Mouse (Mus musculus): Measurements from ENCODE around the gene Mef2b. TPM values are rescaled to one million over a fixed set of nuclear protein-coding genes. Genes with fewer than 3 reads are reported as not detected.
A peak's percentile ranks its signal among the peaks of the same experiment; 100 is the strongest.

Mef2b gene
- 0.46 and 0.86 TPM in 2 replicates for polyA plus RNA-seq (2016; fragmentation: Nextera tagmentation; extraction: Ambion mirVana)

DNA sequence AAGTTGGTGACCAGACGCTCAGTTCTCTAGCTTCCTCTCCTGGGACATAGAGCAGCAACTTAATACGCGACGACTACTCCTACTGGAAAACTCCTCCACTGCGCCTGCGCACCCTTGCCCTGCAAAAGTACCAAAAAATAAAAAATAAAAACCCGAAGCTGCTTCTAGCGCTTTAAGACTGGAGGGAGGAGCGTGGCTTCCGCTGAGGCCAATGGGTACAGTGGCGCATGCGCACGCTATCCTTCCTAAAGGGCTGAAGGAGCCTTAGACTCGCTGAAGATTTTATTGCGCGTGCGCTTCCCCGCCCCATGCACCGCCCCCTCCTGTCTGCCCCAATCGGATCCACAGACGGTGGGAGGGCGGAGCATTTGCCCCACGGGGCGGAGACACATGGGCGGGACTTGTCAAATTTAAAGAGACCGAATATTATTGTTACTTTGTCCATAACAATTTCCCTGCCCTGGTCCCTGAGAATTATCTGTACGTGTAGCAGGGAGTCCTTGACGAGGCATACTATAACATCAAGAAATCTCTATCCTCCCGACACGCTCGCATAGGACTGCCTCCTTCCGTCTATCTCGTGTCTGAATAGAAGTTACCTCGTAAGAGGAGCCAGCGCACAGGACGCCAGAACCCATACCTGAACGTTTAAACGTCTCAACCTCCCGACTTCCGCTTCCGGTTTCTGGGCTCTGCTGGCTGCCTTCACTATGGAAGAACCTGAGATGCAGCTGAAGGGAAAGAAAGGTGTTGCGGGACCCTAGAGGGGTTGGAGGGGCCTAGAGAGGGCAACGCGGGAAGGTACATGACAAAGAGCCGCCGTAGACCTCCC, at the start of gene Mef2b, which contains the start of the genes Rfxank and Borcs8:
Gene Mef2b (plus strand): TSS at position 686 of the 832 bp plus-strand sequence.
Gene Rfxank (minus strand): TSS at position 129 of the 832 bp plus-strand sequence.
Gene Borcs8 (plus strand): TSS at position 474 of the 832 bp plus-strand sequence.
- peak; percentile 99 for DNase-seq (ENCODE audit: low spot score)
- peak within 1 kb of the TSS; percentile 62 for H3K4me3 ChIP-seq
- no peaks in the 10 kb centered on the region for H3K27me3 ChIP-seq (ENCODE audit: low read depth, poor library complexity, severe bottlenecking)
- WGBS = under 1% methylated on average over 46 of the region's 46 CpGs
- H3K9me3 ChIP-seq (replicated peaks) = no peaks in the 10 kb centered on the region
- H3K4me1 ChIP-seq = peaks cover 25% of the 10 kb centered on the region
- peak within 1 kb of the TSS; percentile 80 for H3K27ac ChIP-seq (replicated peaks)
- peaks cover 54% of the 10 kb centered on the region for H3K36me3 ChIP-seq

DNA sequence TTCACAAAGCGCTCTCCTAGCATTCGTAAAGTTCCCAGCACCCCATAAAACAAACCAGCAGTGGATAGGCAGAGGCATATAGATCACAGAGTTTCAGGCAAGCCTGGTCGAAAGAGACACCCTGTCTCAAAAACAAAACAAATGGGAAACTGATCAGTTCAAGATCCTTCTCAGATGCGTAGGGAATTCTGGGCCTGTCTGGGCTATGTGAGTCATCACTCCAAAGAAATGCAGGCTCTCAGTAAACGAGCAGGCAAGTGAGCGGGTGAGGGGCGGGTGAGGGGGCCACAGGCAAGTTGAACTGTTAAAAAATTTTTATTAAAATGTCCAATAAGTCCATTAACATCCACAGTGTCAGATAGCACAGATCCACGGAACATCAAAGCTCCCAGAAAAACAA, 46.7 kb upstream of the Mef2b start:
- H3K9me3 ChIP-seq (replicated peaks) = no peaks in the 10 kb centered on the region; the same call in 1 of the 2 replicates
- no peak overlapping the region for H3K4me3 ChIP-seq
- peaks cover 31% of the 10 kb centered on the region for H3K36me3 ChIP-seq
- peaks cover 22% of the 10 kb centered on the region for H3K4me1 ChIP-seq
- peaks cover 38% of the 10 kb centered on the region for H3K27me3 ChIP-seq (ENCODE audit: low read depth, poor library complexity, severe bottlenecking)
- no peak overlapping the region for H3K27ac ChIP-seq (replicated peaks)
- DNase-seq (ENCODE audit: low spot score) = no peak
- WGBS = 73% methylated on average over 8 of the region's 8 CpGs

DNA sequence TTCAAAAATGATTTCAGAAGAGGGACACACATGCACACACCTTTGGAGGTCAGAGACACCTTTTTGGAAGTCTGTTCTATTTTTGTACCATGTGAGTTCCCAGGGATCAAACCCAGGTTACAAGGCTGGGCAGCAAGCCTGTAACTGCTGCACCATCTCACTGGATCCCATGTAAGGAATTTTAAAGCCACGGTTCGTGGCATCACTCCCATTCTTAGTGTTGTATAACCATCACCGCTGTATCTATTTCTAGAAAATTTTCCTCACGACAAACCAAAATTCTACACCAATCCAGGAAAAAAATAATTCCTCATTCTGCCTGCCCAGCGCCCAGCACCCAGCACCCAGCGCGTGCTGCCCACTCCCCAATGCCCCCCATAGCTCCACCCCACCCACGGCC, 40.2 kb upstream of the Mef2b start:
- WGBS = 74% methylated on average over 8 of the region's 8 CpGs
- Histone ChIP-seq H3K9me3 (replicated peaks) (no peaks in the 10 kb centered on the region; the same call in 1 of the 2 replicates), H3K27ac (replicated peaks) (no peak overlapping the region), H3K27me3 (ENCODE audit: low read depth, poor library complexity, severe bottlenecking) (no peaks in the 10 kb centered on the region), H3K4me3 (no peak overlapping the region), H3K36me3 (peaks cover 73% of the 10 kb centered on the region), H3K4me1 (no peaks in the 10 kb centered on the region)
- DNase-seq (ENCODE audit: low spot score) = no peak

- Histone ChIP-seq H3K36me3 (peaks cover 68% of the 10 kb centered on the region), H3K9me3 (replicated peaks) (no peaks in the 10 kb centered on the region; the same call in 1 of the 2 replicates), H3K27ac (replicated peaks) (no peak overlapping the region), H3K4me3 (no peak overlapping the region), H3K4me1 (no peaks in the 10 kb centered on the region; the same call in 1 of the 2 replicates), H3K27me3 (ENCODE audit: low read depth, poor library complexity, severe bottlenecking) (no peaks in the 10 kb centered on the region)
- DNase-seq (ENCODE audit: low spot score) = no peak
- 90% methylated on average over 8 of the region's 8 CpGs for WGBS
Measured at GRCm38 (mm10) chr8:70100241-70100640, 39.3 kb upstream of the Mef2b start.

- H3K4me3 ChIP-seq = no peak overlapping the region
- H3K9me3 ChIP-seq (replicated peaks) = no peaks in the 10 kb centered on the region
- H3K27me3 ChIP-seq (ENCODE audit: low read depth, poor library complexity, severe bottlenecking) = peaks cover 11% of the 10 kb centered on the region
- peaks cover 46% of the 10 kb centered on the region for H3K36me3 ChIP-seq
- H3K27ac ChIP-seq (replicated peaks) = no peak overlapping the region
- DNase-seq (ENCODE audit: low spot score) = peak; percentile 24
- H3K4me1 ChIP-seq = no peaks in the 10 kb centered on the region; the same call in 1 of the 2 replicates
- 30% methylated on average over 6 of the region's 6 CpGs for WGBS
Measured at GRCm38 (mm10) chr8:70104506-70104905, 35.0 kb upstream of the Mef2b start.

DNA sequence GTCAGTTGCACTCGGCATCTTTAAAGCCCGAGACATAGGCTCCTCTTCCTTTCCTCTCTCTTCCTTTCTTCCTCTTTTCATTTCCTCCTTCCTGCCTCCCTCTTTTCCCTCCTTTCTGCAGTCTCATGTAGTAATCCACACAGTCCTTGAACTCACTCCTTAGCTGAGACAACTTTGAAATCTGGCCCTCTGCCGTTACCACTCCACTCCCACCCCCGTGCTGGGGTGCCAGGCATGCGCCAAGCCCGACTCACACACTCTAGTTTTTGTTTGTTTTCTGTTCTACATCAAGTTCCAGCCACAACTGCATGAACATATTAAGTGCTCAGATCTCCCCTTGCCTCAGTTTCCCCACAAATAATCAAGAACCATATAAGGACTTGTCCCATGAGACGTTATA, 34.6 kb upstream of the Mef2b start:
- Histone ChIP-seq H3K4me1 (no peaks in the 10 kb centered on the region; the same call in 1 of the 2 replicates), H3K27ac (replicated peaks) (no peak overlapping the region), H3K4me3 (no peak overlapping the region), H3K27me3 (ENCODE audit: low read depth, poor library complexity, severe bottlenecking) (peaks cover 15% of the 10 kb centered on the region), H3K9me3 (replicated peaks) (no peaks in the 10 kb centered on the region), H3K36me3 (peaks cover 46% of the 10 kb centered on the region)
- no peak for DNase-seq (ENCODE audit: low spot score)
- 86% methylated on average over 7 of the region's 7 CpGs for WGBS

- Histone ChIP-seq H3K4me1 (peaks cover 13% of the 10 kb centered on the region), H3K4me3 (no peak overlapping the region), H3K36me3 (peaks cover 57% of the 10 kb centered on the region), H3K27ac (replicated peaks) (no peak overlapping the region), H3K9me3 (replicated peaks) (no peaks in the 10 kb centered on the region), H3K27me3 (ENCODE audit: low read depth, poor library complexity, severe bottlenecking) (peaks cover 71% of the 10 kb centered on the region)
- 96% methylated on average over 2 of the region's 2 CpGs for WGBS
- DNase-seq (ENCODE audit: low spot score) = no peak
Measured at GRCm38 (mm10) chr8:70110451-70110850, 29.1 kb upstream of the Mef2b start.

DNA sequence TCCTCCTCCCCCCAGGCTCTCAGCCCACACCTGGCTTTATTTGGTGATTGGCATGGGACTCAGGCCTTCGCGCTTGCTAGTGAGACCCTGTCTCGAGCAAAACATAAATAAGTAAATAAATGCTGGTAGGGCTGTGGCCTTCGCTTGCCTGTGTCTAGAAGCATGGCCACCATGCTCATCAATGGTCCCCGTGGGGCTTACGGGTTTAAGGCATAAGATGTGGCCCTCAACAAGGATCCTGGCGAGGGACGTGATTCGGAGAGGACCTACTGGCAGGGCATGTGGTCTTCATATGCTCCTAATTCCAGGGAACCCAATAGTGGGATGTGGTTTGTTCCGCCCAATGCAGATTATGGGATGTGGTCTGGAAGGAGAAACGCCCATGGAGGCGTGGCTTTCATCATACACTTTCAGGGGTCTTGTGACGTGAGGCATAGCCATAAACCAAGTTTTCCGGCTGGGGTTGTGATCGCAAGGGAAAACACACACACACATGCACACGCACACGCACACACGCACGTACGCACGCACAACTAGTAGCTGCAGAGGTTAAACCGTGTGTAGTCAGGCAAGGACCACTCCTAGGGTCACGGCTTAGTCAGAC, 28.2 kb upstream of the Mef2b start:
- DNase-seq (ENCODE audit: low spot score) = no peak
- Histone ChIP-seq H3K36me3 (peaks cover 57% of the 10 kb centered on the region), H3K27ac (replicated peaks) (no peak overlapping the region), H3K27me3 (ENCODE audit: low read depth, poor library complexity, severe bottlenecking) (peaks cover 78% of the 10 kb centered on the region), H3K4me3 (no peak overlapping the region), H3K9me3 (replicated peaks) (no peaks in the 10 kb centered on the region), H3K4me1 (peaks cover 13% of the 10 kb centered on the region)
- WGBS = 49% methylated on average over 23 of the region's 23 CpGs

- WGBS = 7% methylated on average over 43 of the region's 43 CpGs
- Histone ChIP-seq H3K4me3 (peak overlapping the region; percentile 27; the same call in 1 of the 2 replicates), H3K4me1 (peaks cover 14% of the 10 kb centered on the region), H3K36me3 (peaks cover 51% of the 10 kb centered on the region), H3K27ac (replicated peaks) (no peak overlapping the region), H3K9me3 (replicated peaks) (no peaks in the 10 kb centered on the region), H3K27me3 (ENCODE audit: low read depth, poor library complexity, severe bottlenecking) (peaks cover 87% of the 10 kb centered on the region)
- peak; percentile 38 for DNase-seq (ENCODE audit: low spot score)
Measured at GRCm38 (mm10) chr8:70112401-70113016, 27.0 kb upstream of the Mef2b start.

- DNase-seq (ENCODE audit: low spot score) = no peak
- Histone ChIP-seq H3K27ac (replicated peaks) (no peak overlapping the region), H3K36me3 (peaks cover 38% of the 10 kb centered on the region), H3K27me3 (ENCODE audit: low read depth, poor library complexity, severe bottlenecking) (peaks cover 99% of the 10 kb centered on the region), H3K4me1 (peaks cover 33% of the 10 kb centered on the region), H3K4me3 (no peak overlapping the region), H3K9me3 (replicated peaks) (no peaks in the 10 kb centered on the region)
- WGBS = 21% methylated on average over 6 of the region's 6 CpGs
Measured at GRCm38 (mm10) chr8:70114488-70114887, 25.0 kb upstream of the Mef2b start.

GRCm38 (mm10) chr8:70114892-70115291, 24.6 kb upstream of the Mef2b start:
- WGBS = 67% methylated on average over 13 of the region's 13 CpGs
- H3K36me3 ChIP-seq = peaks cover 34% of the 10 kb centered on the region

GRCm38 (mm10) chr8:70117611-70118010, 21.9 kb upstream of the Mef2b start:
- H3K4me3 ChIP-seq = no peak overlapping the region
- H3K9me3 ChIP-seq (replicated peaks) = no peaks in the 10 kb centered on the region
- peaks cover 38% of the 10 kb centered on the region for H3K4me1 ChIP-seq
- H3K27me3 ChIP-seq (ENCODE audit: low read depth, poor library complexity, severe bottlenecking) = peaks cover 89% of the 10 kb centered on the region
- 8% methylated on average over 9 of the region's 9 CpGs for WGBS
- peak; percentile 24 for DNase-seq (ENCODE audit: low spot score)
- peaks cover 17% of the 10 kb centered on the region for H3K36me3 ChIP-seq
- no peak overlapping the region for H3K27ac ChIP-seq (replicated peaks)

More at GRCm38 (mm10) chr8:70114892-70115291, 24.6 kb upstream of the Mef2b start:
- no peaks in the 10 kb centered on the region for H3K9me3 ChIP-seq (replicated peaks)
- H3K4me1 ChIP-seq = peaks cover 38% of the 10 kb centered on the region
- H3K27me3 ChIP-seq (ENCODE audit: low read depth, poor library complexity, severe bottlenecking) = peaks cover 99% of the 10 kb centered on the region
- no peak overlapping the region for H3K4me3 ChIP-seq
- H3K27ac ChIP-seq (replicated peaks) = no peak overlapping the region
- no peak for DNase-seq (ENCODE audit: low spot score)
